Comparison of ENCODE assay signal across 8 mouse cellular contexts in the genomic region with DNA sequence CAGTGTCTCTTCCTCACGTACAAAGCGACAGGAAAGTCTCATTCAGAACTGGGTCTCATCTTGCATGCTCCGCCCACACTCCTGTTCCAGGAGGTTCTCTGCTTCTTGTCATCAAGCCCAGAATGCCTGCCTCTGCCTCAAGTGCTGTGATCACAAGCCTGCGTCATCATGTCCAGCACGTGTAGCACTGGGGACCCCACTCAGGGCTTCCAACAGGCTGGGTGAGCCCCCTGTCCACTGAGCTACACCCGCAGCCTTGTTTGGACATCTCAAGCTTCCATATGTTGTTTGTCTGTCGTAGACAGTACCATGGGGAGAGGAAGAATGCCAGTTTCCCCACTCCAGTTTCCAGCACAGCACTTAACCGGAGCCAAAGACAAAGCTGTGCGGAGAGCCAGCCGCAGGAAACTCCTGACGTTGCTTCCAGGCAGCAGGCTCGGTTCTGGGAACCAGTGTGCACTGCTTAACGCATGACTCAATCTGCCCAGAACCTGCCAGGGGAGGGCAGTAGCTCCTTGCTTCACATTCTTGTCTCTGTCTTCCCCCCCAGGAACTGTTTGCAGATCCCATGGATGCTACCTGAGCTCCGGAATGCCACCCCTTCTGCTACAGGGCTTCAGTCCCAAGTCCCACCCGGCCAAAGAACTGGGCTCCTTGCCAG. TPM values are rescaled to one million over a fixed set of nuclear protein-coding genes. Genes with fewer than 3 reads are reported as not detected.
DNase-seq lines count a peak whose midpoint lies in the region; ATAC-seq and TF ChIP-seq lines count a peak whose summit lies in the region.

No protein-coding gene starts in this region.

- no peaks in the 10 kb centered on the region for H3K27me3 ChIP-seq in Patski
- no peaks in the 10 kb centered on the region for H3K27me3 ChIP-seq in hindbrain, embryonic 15.5 days
- no peaks in the 10 kb centered on the region for H3K27me3 ChIP-seq in lung, embryonic 16.5 days (ENCODE audit: control insufficient read depth, insufficient read depth, low read depth, low read length)

- peak overlapping the region; percentile 43 for H3K4me2 ChIP-seq in hindbrain, embryonic 15.5 days
- peak overlapping the region; percentile 54 for H3K4me2 ChIP-seq in lung, embryonic 16.5 days (ENCODE audit: low read depth, low read length)

- H3K4me3 ChIP-seq in hindbrain, embryonic 15.5 days = no peak overlapping the region
- peak overlapping the region; percentile 30 for H3K4me3 ChIP-seq in lung, embryonic 16.5 days (ENCODE audit: low read length)

- ATAC-seq in Patski = peak; percentile 83
- ATAC-seq in hindbrain, embryonic 15.5 days (ENCODE audit: low FRiP score, low read depth) = peak; percentile 83
- peak; percentile 88 for ATAC-seq in lung, embryonic 16.5 days (ENCODE audit: low read depth)

- POLR2A ChIA-PET in Patski (lab: Charles Lee) = interaction anchor here (0.9 to 1.5 kb wide), 3 partner anchors 17 to 65 kb away, joined by 3 to 5 read pairs (median 3); a partner anchor contains a TSS

- in situ Hi-C loops in Patski (cut with MboI; ENCODE audit: low pct_unique_long_range_greater_than_20kb) = loop anchor here (10.0 to 25.0 kb wide), 2 partner anchors 560 to 717 kb away; no protein-coding TSS in a partner anchor

- TF ChIP-seq CTCF in Patski (IDR thresholded peaks at IDR 0.05) = peak; percentile 72

- WGBS in hindbrain, embryonic 15.5 days = 37% methylated on average over 15 of the region's 15 CpGs
- 14% methylated on average over 15 of the region's 15 CpGs for WGBS in lung, embryonic 16.5 days

- no peak overlapping the region for H3K9ac ChIP-seq in hindbrain, embryonic 15.5 days
- peak overlapping the region; percentile 54 for H3K9ac ChIP-seq in lung, embryonic 16.5 days (ENCODE audit: low read length)

- H3K27ac ChIP-seq in hindbrain, embryonic 15.5 days (replicated peaks) = no peak overlapping the region; the same call in 1 of the 2 replicates
- H3K27ac ChIP-seq in lung, embryonic 16.5 days (ENCODE audit: low read length) = no peak overlapping the region

- H3K4me1 ChIP-seq in hindbrain, embryonic 15.5 days (replicated peaks) = peaks cover 9% of the 10 kb centered on the region; the same call in 1 of the 2 replicates
- peaks cover 11% of the 10 kb centered on the region for H3K4me1 ChIP-seq in lung, embryonic 16.5 days (replicated peaks; ENCODE audit: control insufficient read depth, insufficient read depth, low read length)

- no peak for DNase-seq in Patski (ENCODE audit: low read depth, low spot score)
- peak; percentile 84 for DNase-seq in cerebellum, adult 9-10 months
- peak; percentile 33 to 39 for DNase-seq in frontal cortex, postnatal 25 days (ENCODE audit: low spot score in 2 of 2)
- peak; percentile 37 to 45 for DNase-seq in layer of hippocampus, postnatal 25 days (ENCODE audit: extremely low spot score in 1 of 2, low spot score in 1 of 2)
- DNase-seq in right cerebral cortex, postnatal 25 days = peak; percentile 79
- DNase-seq in spleen, postnatal 4 days (ENCODE audit: low spot score in 2 of 2) = no peak

- H3K36me3 ChIP-seq in hindbrain, embryonic 15.5 days = no peaks in the 10 kb centered on the region
- H3K36me3 ChIP-seq in lung, embryonic 16.5 days (ENCODE audit: control insufficient read depth, insufficient read depth, low read length) = no peaks in the 10 kb centered on the region

- no peaks in the 10 kb centered on the region for H3K9me3 ChIP-seq in hindbrain, embryonic 15.5 days
- H3K9me3 ChIP-seq in lung, embryonic 16.5 days (ENCODE audit: control insufficient read depth, low read length) = no peaks in the 10 kb centered on the region

- CTCF ChIA-PET in Patski (lab: Charles Lee) = interaction anchor here (0.7 to 2.3 kb wide), 8 partner anchors 11 to 115 kb away, joined by 3 to 19 read pairs (median 4); no protein-coding TSS in a partner anchor

RNA-seq across cellular contexts. Expression of a gene that starts 31.3 kb away (rescaled TPM):
- 28.5 TPM for polyA plus RNA-seq in Patski (2021)
- polyA plus RNA-seq in hindbrain, embryonic 15.5 days (2015; fragmentation: Nextera tagmentation; extraction: Ambion mirVana) = 39.0 and 39.2 TPM in 2 replicates
- 10 to 100 TPM; 58.4 to 67.7 TPM for total RNA-seq in layer of hippocampus, postnatal 25 days (2021)
- 43.5 and 48.0 TPM in 2 replicates for polyA plus RNA-seq in lung, embryonic 16.5 days (2015; fragmentation: Nextera tagmentation; extraction: Ambion mirVana)

RNA-seq across cellular contexts. Expression of a gene that starts 38.5 kb away (rescaled TPM):
- 124 TPM for polyA plus RNA-seq in Patski (2021)
- polyA plus RNA-seq in hindbrain, embryonic 15.5 days (2015; fragmentation: Nextera tagmentation; extraction: Ambion mirVana) = 103 and 105 TPM in 2 replicates
- total RNA-seq in layer of hippocampus, postnatal 25 days (2021) = 10 to 100 TPM; 45.5 to 55.2 TPM
- 92.6 and 102 TPM in 2 replicates for polyA plus RNA-seq in lung, embryonic 16.5 days (2015; fragmentation: Nextera tagmentation; extraction: Ambion mirVana)

Comparison
In these comparisons a context has a peak if more than half of its experiments do, and no peak if none do; other contexts are left out.
1. DNase-seq: peak in cerebellum, adult 9-10 months (single experiment), frontal cortex, postnatal 25 days (2 of 2), layer of hippocampus, postnatal 25 days (2 of 2) and right cerebral cortex, postnatal 25 days (single experiment); none in Patski (single experiment) and spleen, postnatal 4 days (0 of 2).
2. Peak in every context shown above with its lines, with median percentiles within 50 percentile points of each other: ATAC-seq.